Mouse (Mus musculus): ENCODE measurements around the gene Lyg1. TPM values are rescaled to one million over a fixed set of nuclear protein-coding genes. Genes with fewer than 3 reads are reported as not detected.
"Not testable (repeated sequence)": the region's sequence is repeated elsewhere in the genome, so short reads cannot be mapped to it uniquely, and the experiment has no call there.

Lyg1 gene
- not detected in 2 replicates for polyA plus RNA-seq (2012; rRNA removed)

DNA sequence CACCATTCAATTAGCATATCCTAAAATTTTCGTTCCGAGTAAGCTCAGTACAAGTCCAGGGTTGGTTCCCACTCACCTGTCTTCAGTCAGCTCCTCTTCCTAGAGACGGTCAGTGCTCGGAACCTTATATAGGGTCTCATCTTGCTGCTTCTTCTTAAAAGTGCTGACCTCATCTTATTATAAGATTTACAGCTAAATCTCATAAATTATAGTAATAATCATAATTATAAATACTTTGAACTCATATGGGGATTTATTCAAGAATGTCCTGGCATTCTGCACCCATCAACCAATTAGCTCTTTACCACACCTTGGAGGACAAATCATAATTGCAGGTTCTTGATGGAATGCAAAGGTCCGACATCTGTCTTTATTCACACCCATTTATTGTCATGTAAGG lies at the start of gene Lyg1:
TSS of gene Lyg1 (minus strand) at position 101 of the 400 bp plus-strand sequence.
- DNase-seq (ENCODE audit: low spot score): no peak

DNA sequence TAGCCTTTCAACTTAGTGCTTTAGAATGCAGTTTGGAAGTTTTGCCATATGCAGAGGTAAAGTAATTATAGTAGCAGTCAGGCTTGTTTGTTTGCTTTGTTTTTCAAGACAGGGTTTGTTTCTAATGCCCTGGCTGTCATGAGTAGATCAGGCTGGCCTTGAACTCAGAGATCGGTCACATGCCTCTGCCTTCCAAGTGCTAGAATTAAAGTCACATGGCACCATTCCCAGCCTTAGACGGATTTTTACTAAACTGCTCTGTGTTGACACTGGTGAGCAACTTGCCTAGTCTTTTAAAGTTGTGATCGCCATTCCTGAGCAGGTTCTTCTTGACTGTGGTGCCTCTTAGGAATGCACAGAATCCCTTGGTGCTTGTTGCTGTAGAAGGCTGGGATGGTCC lies 49.2 kb upstream of the Lyg1 start:
- DNase-seq (ENCODE audit: low spot score): no peak

DNA sequence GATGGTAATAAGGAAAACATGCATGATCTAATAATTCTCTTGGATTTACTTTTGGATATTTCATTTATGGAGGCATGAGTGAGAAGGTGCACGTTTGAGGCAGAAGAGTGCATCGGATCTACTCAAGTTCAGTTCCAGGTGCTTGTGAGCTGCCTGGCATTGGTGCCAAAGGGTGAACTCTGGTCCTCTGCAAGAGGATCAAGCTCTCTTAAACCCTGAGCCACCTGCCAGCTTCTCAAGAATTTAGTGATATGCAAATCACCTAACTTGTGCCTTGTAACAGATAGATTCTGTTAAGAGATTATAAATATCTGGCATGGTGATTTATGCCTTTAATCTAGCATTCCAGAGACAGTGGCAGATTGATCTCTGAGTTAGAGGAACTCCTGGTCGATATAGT lies 45.5 kb upstream of the Lyg1 start:
- DNase-seq (ENCODE audit: low spot score): no peak

DNA sequence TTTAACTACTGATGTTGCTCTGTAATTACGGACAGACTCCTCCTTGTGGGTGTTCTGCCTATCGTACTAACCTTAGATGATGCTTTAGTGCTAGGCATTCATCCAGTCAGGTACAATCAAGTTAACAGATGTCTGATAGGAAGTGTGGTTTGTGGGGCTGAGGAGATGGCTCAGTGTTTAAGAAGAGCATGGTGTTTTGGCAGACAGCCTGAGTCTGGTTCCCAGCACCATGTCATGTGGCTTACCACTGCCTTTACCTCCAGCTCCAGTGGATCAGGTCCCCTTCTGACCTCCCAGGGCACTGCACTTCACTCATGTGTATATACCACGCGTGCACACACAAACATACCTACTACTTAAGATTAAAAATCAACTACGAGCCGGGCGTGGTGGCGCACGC lies 44.4 kb upstream of the Lyg1 start:
- no peak for DNase-seq (ENCODE audit: low spot score)

DNA sequence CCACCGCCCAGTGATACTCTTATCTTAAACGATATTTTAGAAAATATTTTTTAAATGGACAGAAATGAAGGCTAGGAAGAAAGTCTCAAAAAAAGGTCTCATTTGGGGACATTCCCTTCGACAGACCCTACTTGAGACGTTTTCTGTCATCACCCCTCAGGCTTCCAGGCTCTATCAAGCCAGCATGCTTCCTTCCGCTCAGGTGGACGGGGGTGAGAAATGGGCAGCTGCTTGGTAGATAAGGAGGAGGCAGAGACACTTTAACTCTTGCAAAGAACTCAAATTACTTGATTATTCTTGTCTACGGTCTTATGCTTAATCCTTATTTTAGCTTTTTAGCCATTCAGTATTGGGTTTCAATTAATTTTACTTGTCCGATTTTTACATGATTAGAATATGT lies 43.3 kb upstream of the Lyg1 start:
- no peak for DNase-seq (ENCODE audit: low spot score)

DNA sequence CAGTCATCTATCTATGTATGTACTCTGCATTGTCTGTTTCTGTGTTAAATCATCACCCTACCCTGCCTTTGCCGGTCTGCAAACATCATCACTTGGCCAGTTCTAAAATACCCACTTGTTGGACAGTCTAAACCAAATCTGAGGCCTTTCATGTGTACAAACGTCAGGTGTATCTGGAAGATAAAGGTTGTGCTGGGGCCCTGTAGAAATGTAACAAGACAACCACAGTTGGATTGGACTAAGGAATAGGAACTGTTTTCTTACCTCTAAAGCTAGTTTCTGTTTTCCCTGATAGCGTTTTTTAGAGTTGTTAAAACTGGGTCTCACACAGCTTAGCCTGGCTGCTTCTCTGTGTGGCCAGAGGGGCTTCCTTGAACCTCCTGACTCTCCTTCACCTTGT lies 42.0 kb upstream of the Lyg1 start:
- DNase-seq (ENCODE audit: low spot score): no peak

DNA sequence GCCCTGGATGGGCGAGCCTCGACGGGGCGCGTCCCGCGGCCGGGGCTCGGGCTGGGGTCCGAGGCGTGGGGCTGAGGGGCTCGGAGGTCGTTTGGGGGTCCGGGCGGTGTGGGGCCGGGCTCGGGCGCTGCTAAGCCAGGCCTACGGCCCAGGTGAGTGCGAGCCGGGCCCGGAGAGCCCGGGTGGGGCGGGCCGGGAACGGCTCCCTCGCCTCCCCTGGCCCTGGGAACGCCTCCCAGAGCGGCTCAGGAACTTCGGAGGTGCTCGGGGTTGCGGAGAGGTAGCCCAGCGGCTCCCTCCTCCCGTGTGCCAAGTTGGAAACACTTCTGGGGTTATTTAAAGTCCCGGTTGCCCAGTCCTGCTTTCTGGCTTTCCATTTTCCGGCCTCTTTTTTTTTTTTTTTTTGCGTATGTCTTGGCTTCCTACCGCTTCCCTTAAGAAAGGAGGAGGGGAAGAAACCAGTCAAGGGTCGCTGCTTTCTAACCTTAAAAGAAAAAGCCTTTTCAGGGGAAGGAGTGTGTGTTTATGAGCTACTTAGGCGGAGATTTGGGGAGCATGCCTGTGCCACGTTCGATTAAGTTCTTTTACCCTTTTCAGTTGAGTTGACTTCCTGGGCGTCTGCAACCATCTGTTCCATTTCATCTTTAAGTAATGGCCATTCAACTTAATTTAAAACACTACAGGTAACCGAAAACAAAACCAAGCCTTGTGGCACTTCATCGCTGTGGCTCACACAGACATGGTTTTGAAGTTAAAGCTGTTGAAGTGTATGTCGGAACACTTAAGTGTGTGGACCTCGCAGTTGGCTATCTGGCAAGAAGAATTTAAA lies 41.0 kb upstream of the Lyg1 start:
- no peak for DNase-seq (ENCODE audit: low spot score)

DNA sequence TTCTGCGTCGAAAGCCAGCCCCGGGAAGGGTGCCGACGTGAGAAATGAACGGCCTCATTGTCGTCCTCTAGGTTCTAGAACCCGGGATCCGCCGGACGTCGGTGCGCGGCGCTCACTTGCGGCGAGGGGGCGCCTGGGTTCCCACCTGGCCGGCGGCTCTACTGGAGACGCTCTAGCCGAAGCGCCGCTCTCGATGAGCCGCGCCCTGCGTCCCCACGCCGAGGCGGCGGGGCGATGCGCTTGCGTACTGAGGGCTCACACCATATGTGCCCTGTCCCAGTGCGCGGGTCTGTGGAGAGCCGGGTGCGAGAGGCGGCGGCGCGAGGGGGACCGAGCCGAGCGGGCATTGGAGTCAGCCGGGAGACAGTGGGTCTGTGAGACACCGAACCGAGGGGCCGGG lies 40.3 kb upstream of the Lyg1 start, which contains the start of the genes Txndc9 and Eif5b:
TSS of gene Txndc9 (minus strand) at position 27 of the 400 bp plus-strand sequence.
TSS of gene Eif5b (plus strand) at position 144 of the 400 bp plus-strand sequence.
- DNase-seq (ENCODE audit: low spot score): peak; percentile 88

DNA sequence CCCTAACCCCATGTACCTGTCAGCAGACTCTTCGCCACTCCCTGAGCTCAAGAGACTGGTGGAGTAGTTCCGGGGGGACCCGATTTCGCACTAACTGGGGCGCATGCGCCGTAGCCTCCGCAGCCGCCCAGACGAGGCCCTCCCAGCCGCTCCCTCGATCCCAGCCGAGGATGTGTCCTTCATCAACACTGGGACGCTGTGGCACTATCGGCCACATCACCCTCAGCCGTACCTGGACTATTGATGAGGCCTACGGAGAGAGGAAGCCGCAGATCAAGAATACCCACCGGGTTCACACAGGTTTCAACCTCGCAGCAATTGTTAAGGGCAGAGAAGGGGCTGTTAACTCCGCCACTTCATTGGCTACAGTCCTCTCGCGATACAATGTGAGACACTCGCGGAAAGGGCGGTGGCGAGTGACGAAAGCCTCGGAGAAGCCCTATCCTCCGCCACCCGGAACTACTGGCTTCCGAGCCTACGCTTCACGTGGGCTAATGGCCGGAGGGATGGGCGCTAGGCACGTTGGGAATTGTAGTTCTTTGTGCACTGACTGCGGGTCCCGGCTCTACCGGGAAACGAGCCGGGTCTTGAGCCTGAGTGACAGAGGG lies 39.4 kb upstream of the Lyg1 start:
- peak; percentile 93 for DNase-seq (ENCODE audit: low spot score)

DNA sequence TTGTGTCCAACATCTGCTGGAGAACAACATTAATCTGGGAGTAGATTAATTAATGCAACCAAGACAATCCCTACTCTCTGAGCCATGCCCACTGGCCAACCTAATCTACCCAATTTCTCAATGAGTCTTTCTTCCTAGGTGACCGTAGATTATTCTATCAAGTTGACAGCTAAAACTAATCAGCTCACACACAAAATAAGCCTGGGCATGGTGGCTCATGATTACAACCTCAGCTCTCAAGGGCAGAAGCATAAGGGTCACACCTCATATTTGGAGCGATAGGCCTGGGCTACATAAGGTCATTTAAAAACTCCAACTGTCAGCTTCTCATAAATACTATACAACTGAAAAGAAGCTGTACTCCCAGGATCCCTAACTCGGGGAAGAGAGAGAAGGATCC lies 38.7 kb upstream of the Lyg1 start:
- no peak for DNase-seq (ENCODE audit: low spot score)

DNA sequence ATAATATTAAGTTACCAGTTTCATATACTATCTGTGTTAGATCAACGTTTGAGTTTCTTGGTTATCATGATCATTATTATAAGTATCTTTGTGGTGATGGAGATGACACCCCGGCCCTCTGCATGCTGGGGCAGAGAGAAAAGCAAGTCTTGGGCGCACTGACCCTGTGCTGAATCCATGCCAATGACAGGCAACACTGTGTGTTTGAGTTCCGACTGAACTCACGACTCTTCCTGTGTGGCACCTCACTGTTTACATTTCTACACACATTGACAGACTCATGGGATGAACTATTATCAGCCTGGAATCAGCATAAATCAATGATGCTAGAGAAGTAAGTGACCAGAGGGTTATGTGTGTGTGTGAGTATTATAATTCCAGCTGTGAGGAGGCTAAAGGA lies 30.3 kb upstream of the Lyg1 start:
- DNase-seq (ENCODE audit: low spot score): no peak

DNA sequence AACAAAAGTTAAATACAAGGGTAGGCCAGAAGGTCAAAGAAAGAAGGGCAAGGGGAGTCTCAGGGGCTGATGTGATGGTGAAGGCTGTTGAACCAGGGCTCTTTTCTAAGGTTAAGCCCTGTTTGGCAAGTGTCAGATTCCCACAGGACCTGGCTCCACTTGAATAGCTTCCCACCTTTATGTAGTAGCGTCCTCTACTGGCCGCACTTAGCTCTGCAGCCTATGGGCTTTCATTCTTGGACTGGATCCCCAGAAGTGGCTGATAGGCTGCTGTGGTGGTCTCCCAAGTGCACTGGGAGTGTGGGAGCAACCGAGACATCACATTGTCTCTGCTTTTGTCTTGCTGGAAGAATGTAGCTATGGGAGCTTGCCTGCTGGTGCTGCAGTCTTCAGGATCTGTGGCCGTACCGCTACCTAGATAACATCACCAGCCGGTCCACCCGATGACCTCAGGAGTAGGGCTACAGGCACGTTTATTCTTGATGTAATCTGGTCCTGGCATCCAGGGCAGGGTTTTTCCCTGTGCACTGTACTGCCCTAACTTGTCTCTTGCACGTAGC lies 28.3 kb upstream of the Lyg1 start:
- DNase-seq (ENCODE audit: low spot score): no peak

DNA sequence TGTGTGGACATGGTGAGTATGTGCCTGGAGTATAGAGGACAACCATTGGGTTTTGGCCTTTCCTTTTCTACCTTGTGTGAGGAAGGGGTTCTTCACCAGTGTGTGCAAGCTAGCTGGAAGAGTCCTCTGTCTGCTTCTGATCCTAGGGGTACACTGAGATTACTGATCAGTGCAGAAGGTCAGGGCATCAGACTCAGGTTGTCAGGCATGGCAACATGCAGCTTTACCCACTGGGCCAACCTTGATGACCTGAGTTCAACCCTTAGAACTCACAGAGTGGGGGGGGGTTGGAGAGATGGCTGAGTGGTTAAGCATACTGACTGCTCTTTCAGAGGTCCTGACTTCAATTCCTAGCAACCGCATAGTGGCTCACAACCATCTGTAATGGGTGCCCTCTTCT lies 26.8 kb upstream of the Lyg1 start:
- no peak for DNase-seq (ENCODE audit: low spot score)

DNA sequence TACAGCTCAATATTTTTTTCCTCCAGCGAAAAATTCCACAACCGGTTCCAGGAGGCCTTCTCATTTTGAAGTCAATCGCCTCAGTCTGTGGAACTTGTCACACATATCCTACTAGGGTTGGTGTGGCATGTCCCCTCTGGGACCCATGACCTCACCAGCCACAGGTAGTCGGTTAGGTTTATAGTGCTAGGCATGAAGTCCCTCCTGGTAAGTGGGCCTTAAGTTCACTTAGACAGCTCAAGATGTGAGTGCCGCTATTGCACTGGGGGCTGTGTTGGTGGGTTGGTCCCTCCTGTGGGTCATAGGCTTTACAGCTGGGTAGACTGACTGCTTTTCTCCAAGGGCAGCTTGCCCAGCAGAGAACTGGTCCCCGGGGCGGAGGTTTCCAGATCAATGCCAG lies 19.7 kb upstream of the Lyg1 start:
- no peak for DNase-seq (ENCODE audit: low spot score)

DNA sequence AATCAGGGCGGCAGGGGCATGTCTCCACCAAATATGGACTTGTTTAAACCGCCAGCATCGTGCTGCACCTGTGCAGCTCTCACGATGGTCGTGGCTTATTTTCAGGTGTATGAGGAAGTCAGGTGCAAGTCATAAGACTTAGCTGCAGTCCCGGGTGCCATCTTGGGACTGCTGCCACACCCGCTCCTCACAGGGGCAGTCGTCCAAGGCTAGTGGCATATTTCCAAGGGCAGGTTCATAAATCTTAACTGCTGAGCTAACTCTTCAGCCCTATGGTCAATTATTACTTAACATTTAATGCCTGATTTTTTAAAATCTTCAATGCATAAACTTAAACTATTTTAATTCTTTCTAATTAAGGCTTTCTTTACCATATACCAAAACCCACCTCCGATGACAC lies 19.1 kb upstream of the Lyg1 start:
- not testable (repeated sequence) for DNase-seq (ENCODE audit: low spot score)

DNA sequence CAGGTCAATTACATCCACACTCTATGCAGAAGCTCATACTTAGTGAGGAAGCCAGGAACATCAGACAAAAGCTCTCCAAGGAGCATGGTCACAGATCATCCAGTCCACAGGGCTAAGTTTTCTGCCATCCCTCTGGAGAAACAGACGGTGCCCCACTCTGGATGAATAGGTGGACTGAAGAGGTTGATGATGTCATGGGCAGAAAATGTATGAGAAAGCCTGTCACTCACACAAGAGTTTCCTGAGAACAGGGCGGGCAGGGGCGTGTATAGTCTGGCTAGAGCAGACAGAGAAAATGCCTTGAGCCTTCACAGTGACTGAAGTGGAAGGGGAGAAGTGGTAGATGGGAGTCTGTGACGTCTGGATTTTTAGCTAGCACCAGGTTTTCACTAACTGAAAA lies 14.0 kb upstream of the Lyg1 start:
- DNase-seq (ENCODE audit: low spot score): no peak

DNA sequence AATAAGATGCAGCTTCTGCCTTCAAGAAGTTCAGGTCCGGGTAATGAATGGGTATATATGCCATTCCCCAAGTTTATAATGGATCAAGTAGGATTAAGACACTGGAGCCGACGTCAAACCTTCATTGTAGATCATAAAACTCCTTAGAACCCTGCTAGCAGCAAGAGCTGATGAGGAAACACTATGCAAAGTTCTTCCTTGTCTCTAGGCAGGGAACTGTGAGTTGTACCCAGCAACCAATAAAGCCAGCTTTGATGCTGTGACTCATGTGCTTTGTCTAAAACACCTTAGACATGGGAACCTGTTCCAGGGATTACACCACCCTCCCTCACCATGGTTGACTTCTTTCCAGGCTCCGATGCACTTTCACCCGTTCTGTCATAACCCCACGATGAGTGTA lies 11.2 kb upstream of the Lyg1 start:
- no peak for DNase-seq (ENCODE audit: low spot score)

DNA sequence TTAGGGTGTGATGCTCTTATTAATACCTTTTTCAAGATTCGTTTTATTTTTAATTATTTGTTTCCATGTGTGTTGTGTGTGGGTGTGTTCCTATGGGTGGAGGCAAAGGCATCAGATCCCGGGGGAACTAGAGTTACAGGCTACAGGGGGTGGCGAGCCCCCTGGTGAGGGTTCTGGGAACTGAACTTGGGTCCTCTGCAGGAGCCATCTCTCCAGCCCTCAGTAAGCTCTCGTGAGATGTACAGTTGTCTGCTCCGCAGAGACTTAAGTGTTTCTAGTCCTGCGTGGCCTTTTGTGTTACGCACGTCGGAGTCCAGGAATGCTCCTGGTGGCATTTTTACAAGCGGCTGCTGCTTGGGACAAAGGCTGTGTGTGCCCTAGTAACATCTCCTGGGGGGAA lies 8.0 kb upstream of the Lyg1 start:
- no peak for DNase-seq (ENCODE audit: low spot score)

DNA sequence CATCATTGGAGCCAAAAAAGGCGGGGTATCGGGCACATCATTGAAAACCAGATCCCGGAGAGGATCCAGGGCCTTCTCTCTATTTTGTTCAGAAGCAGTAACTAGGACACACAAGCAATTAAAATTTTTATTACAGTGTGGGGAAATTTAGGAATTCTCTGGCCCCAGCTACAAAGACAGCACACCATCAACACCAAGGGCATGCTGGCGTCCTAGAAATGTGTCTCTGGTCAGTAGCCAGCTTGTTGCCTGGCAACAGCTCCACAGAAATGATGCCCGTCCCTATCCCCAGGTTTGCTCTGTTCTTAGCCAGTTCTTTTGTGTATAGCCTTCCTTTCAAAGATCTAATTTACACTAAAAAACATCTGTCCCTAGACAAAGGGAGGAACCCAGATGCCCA lies 1.9 kb upstream of the Lyg1 start:
- no peak for DNase-seq (ENCODE audit: low spot score)

DNA sequence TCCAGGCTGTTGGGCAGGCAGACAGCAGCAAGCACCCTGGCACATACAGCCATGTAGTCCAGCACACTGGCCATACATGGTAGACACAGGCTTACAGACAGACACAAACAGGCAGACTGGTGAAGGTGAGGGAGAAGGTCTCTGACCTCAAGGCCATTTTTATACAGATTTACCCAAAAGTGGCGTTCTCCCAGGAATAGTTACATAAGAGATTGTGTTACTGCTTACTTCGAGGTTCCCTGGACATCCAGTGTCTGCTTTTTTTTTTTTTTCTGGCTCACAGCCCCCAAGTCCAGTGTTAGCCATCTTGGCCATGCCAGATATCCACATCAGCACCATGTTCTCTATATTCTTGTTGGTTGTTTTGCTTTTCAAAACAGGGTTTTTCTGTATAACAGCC lies 957 bp upstream of the Lyg1 start:
- no peak for DNase-seq (ENCODE audit: low spot score)

DNA sequence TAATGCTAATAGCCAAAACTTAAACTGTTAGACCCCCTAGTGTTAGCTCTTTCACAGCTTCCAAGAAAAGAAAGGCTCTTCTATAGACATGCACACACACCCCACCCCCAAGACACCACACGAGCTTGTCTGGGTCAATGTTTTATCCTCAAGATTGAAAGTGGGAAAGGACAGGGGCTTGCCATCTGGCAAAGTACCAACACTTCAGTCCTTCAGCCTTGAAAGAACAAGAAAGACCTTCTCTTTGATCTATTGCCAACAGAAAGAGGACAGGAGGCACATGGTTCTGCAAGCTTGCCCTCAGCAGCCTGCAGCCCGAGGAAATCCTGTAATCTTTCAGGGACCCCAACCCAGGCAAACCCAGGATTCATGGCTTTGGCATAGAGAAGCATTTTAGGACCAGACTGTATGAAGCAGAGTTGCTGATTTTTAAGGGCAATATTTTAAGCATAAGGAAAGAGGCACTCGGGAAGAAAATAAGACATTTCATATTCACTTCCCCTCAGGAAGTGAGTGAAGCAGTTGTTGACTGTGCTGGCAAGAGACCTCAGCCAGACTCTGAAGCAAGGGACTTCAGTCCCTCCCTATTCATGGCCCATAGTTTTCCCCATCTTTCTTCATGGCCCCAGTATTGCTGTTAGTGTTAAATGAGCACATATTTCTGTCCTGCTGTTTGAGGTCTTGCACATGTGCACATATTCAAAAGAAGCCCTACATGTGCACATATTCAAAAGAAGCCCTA lies 698 bp downstream of the Lyg1 start:
- DNase-seq (ENCODE audit: low spot score): no peak

DNA sequence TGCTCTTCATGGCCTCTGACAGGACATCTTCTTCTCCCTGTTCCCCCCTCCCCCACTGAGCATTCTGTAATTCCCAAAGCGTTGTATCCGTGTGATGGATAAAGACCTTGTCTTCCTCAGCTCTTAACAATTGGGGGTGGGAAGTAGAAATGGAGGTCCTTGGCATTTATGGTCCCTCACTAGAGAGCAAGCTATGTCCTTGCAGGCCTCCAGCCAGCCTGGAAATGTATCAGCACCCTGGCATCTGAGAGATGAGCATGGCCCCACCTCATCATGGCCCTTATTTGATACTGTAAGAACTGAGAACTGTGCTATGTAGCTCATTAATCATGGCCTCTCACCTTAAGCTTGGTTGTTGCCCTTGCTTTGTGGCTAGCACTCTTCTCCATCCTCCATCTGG lies 2.3 kb downstream of the Lyg1 start:
- no peak for DNase-seq (ENCODE audit: low spot score)
